Mouse (Mus musculus) liver, embryonic 14.5 days (tissue): ENCODE measurements around the gene Ccnf. TPM values are rescaled to one million over a fixed set of nuclear protein-coding genes. Genes with fewer than 3 reads are reported as not detected.

Experiments used
- ATAC-seq: fragments of 200-750 bp; cut with Nextera tagmentation; 2 replicates; pipeline ENCODE4 v1.8.0; 2017; ENCODE audit warnings: moderate number of reproducible peaks, mild to moderate bottlenecking, moderate library complexity; ENCODE audit not compliant: insufficient read depth
- DNase-seq, 3 experiments: peaks; one replicate each; pipeline ENCODE4 v3.0.0-alpha.2; 2012 to 2013; ENCODE audit warnings: low read depth in 3 of 3, low spot score in 3 of 3
- H3K27ac ChIP-seq: fragments of 300-500 bp; sonication (generic); 2 replicates; pipeline ENCODE4 v1.5.1; 2014; ENCODE audit warnings: moderate library complexity, mild to moderate bottlenecking, control low read depth, inconsistent platforms
- H3K27me3 ChIP-seq: fragments of 300-500 bp; sonication (generic); 2 replicates; pipeline ENCODE4 v1.6.1; 2014; ENCODE audit warnings: mild to moderate bottlenecking, low read length, moderate library complexity; ENCODE audit not compliant: control insufficient read depth, insufficient read depth
- H3K36me3 ChIP-seq: fragments of 300-500 bp; sonication (generic); replicated peaks from 2 replicates; pipeline ENCODE4 v1.6.1; 2014; ENCODE audit warnings: low read depth; ENCODE audit not compliant: control insufficient read depth, insufficient read depth
- H3K4me1 ChIP-seq, 2 experiments: fragments of 200-500 bp in 1 of 2; fragments of 300-500 bp in 1 of 2; sonication (generic) in 1 of 2; replicated peaks; 2 replicates each; pipeline ENCODE4 v1.6.1; 2012 to 2014; ENCODE audit warnings: antibody characterized with exemption in 1 of 2, inconsistent platforms in 1 of 2, low read length in 1 of 2; ENCODE audit not compliant: control insufficient read depth in 2 of 2, insufficient read depth in 2 of 2
- H3K4me2 ChIP-seq: fragments of 300-500 bp; sonication (generic); 2 replicates; pipeline ENCODE4 v1.6.1; 2014; ENCODE audit warnings: low read depth, mild to moderate bottlenecking, control low read depth, moderate library complexity
- H3K4me3 ChIP-seq, 2 experiments: fragments of 200-500 bp in 1 of 2; fragments of 300-500 bp in 1 of 2; sonication (generic) in 1 of 2; 2 replicates each; pipeline ENCODE4 v1.5.1; 2012 to 2014; ENCODE audit warnings: low read depth in 2 of 2, low read length in 2 of 2, mild to moderate bottlenecking in 2 of 2, control low read depth in 1 of 2, inconsistent platforms in 1 of 2, moderate library complexity in 1 of 2; ENCODE audit not compliant: insufficient read depth in 1 of 2
- H3K9ac ChIP-seq: fragments of 300-500 bp; sonication (generic); replicated peaks from 2 replicates; pipeline ENCODE4 v1.6.1; 2014; ENCODE audit warnings: mild to moderate bottlenecking, control low read depth, moderate library complexity
- H3K9me3 ChIP-seq: fragments of 300-500 bp; sonication (generic); 2 replicates; pipeline ENCODE4 v1.6.1; 2016; ENCODE audit warnings: low read length, mixed read lengths; ENCODE audit not compliant: control insufficient read depth
- CTCF ChIP-seq: IDR thresholded peaks from 2 replicates; pipeline ENCODE4 v1.5.1; 2016; ENCODE audit warnings: antibody characterized with exemption, low read depth, control low read depth
- EP300 ChIP-seq: IDR thresholded peaks from 2 replicates; pipeline ENCODE4 v1.6.1; 2016; ENCODE audit warnings: antibody characterized with exemption, low read depth
- WGBS: fragments of 180-500 bp; shearing (Covaris S2); extraction: QIAGEN DNeasy Blood & Tissue Kit; methylation state at CpG from one replicate; pipeline ENCODE4 v1.1.7; 2014; ENCODE audit not compliant: insufficient replicate concordance; 5-methylcytosine and 5-hydroxymethylcytosine counted together
- polyA plus RNA-seq, 2 experiments: library from polyadenylated mRNA; depleted of rRNA in 1 of 2; stranded (reverse) in 1 of 2; unstranded in 1 of 2; fragments of >200 nt; fragmentation: Nextera tagmentation in 1 of 2; extraction: Ambion mirVana in 1 of 2; gene quantifications; 2 replicates each; pipeline versions ENCODE4 v1.2.1 to v1.2.3; 2012 to 2014

Ccnf gene
- polyA plus RNA-seq, 2 experiments: 36.9 to 69.5 TPM

GRCm38 (mm10) chr17:24203068-24203467, 48.2 kb downstream of the Ccnf start:
- Histone ChIP-seq H3K4me1 (peaks cover 86 to 87% of the 10 kb centered on the region in 2 experiments), H3K27ac (peak overlapping the region; percentile 92), H3K27me3 (no peaks in the 10 kb centered on the region), H3K9ac (peak overlapping the region; percentile 83), H3K4me3 (peak overlapping the region; percentile 46 to 67), H3K9me3 (no peaks in the 10 kb centered on the region), H3K4me2 (peak overlapping the region; percentile 97), H3K36me3 (no peaks in the 10 kb centered on the region; the same call in 1 of the 2 replicates)
- DNase-seq (peak; percentile 77 to 85 (median 80)), ATAC-seq (peak; percentile 70)
- TF ChIP-seq EP300 (peak; percentile 79), CTCF (no peak)
- 10% methylated on average over 4 of the region's 4 CpGs for WGBS

- H3K9ac ChIP-seq: peak overlapping the region; percentile 19; the same call in 1 of the 2 replicates
- 66% methylated on average over 4 of the region's 4 CpGs for WGBS
- DNase-seq (no peak), ATAC-seq (no peak)
- H3K36me3 ChIP-seq: no peaks in the 10 kb centered on the region; the same call in 1 of the 2 replicates
- no peak for TF ChIP-seq CTCF
- no peak for TF ChIP-seq EP300
- H3K27me3 ChIP-seq: no peaks in the 10 kb centered on the region
- H3K27ac ChIP-seq: peak overlapping the region; percentile 40
- peaks cover 86 to 91% of the 10 kb centered on the region in 2 experiments for H3K4me1 ChIP-seq
- H3K9me3 ChIP-seq: no peaks in the 10 kb centered on the region
- no peak overlapping the region for H3K4me3 ChIP-seq
- H3K4me2 ChIP-seq: peak overlapping the region; percentile 97
These were observed 50.2 kb downstream of the Ccnf start for GRCm38 (mm10) chr17:24201092-24201491.

- WGBS: 28% methylated on average over 4 of the region's 4 CpGs
- peak overlapping the region; percentile 36 for H3K27ac ChIP-seq
- 0 out of 2 replicates have a peak, but pooled peaks have one; percentile 4 for ATAC-seq
These were observed 51.5 kb downstream of the Ccnf start for GRCm38 (mm10) chr17:24199741-24200140.

DNA sequence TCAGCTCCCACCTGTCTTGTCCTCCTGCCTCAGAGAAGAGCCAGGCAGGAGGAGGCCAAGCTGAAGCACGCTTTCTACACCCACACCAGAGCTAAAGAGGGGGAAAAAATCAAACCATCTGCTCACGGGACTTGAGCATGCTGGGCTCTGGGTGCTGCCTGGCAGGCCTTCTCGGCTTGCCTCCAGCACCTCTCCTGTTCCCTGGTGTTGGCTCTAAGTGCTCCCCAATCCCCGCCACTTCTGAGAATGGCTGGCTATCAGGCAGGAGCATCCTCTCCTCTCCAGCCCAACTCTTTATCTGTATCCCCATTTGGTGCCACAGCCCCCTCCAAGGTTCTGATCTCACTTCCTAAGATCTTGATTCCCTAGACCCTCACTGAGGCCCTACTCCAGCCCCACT, 52.0 kb downstream of the Ccnf start:
- Histone ChIP-seq H3K27ac (peak overlapping the region; percentile 36), H3K36me3 (no peaks in the 10 kb centered on the region; the same call in 1 of the 2 replicates), H3K9ac (peak overlapping the region; percentile 4; the same call in 1 of the 2 replicates), H3K27me3 (no peaks in the 10 kb centered on the region), H3K4me2 (peak overlapping the region; percentile 39), H3K9me3 (no peaks in the 10 kb centered on the region), H3K4me3 (no peak overlapping the region), H3K4me1 (peaks cover 81 to 87% of the 10 kb centered on the region in 2 experiments)
- WGBS: 15% methylated on average over 4 of the region's 4 CpGs
- DNase-seq (peak; percentile 65 to 71 (median 70)), ATAC-seq (peak; percentile 52; the same call in 1 of the 2 replicates)
- peak; percentile 71 for TF ChIP-seq EP300
- no peak for TF ChIP-seq CTCF

More at GRCm38 (mm10) chr17:24199741-24200140, 51.5 kb downstream of the Ccnf start:
- no peaks in the 10 kb centered on the region for H3K27me3 ChIP-seq
- TF ChIP-seq EP300 (no peak), CTCF (no peak)
- no peaks in the 10 kb centered on the region for H3K9me3 ChIP-seq
- peak overlapping the region; percentile 39 for H3K4me2 ChIP-seq
- H3K9ac ChIP-seq: peak overlapping the region; percentile 4; the same call in 1 of the 2 replicates
- DNase-seq: no peak
- H3K36me3 ChIP-seq: no peaks in the 10 kb centered on the region; the same call in 1 of the 2 replicates
- no peak overlapping the region for H3K4me3 ChIP-seq
- peaks cover 83 to 87% of the 10 kb centered on the region in 2 experiments for H3K4me1 ChIP-seq

- ATAC-seq (peak; percentile 35), DNase-seq (peak; percentile 58 to 60 (median 59))
- WGBS: 44% methylated on average over 15 of the region's 15 CpGs
- Histone ChIP-seq H3K4me1 (peaks cover 75 to 87% of the 10 kb centered on the region in 2 experiments), H3K9me3 (no peaks in the 10 kb centered on the region), H3K4me2 (peak overlapping the region; percentile 29; the same call in 1 of the 2 replicates), H3K27ac (peak overlapping the region; percentile 13; the same call in 1 of the 2 replicates), H3K27me3 (no peaks in the 10 kb centered on the region), H3K9ac (no peak overlapping the region; the same call in none of the 2 replicates), H3K4me3 (0 out of 4 replicates have a peak overlapping the region, but pooled peaks of 1 of the 2 experiments have one; percentile 5), H3K36me3 (no peaks in the 10 kb centered on the region; the same call in 1 of the 2 replicates)
- TF ChIP-seq CTCF: no peak
- peak; percentile 32; the same call in 1 of the 2 replicates for TF ChIP-seq EP300
These were observed 54.1 kb downstream of the Ccnf start for GRCm38 (mm10) chr17:24197032-24197824.
